Mouse (Mus musculus) intestine, embryonic 15.5 days (tissue): ENCODE measurements around the gene Hpse2. TPM values are rescaled to one million over a fixed set of nuclear protein-coding genes. Genes with fewer than 3 reads are reported as not detected.

Experiments used
- ATAC-seq: fragments of 200-750 bp; cut with Nextera tagmentation; 2 replicates; pipeline ENCODE4 v1.8.0; 2017; ENCODE audit warnings: moderate TSS enrichment, moderate library complexity
- H3K27ac ChIP-seq: fragments of 300-500 bp; sonication (generic); 2 replicates; pipeline ENCODE4 v1.5.1; 2015; ENCODE audit warnings: mild to moderate bottlenecking, inconsistent platforms
- H3K27me3 ChIP-seq: fragments of 300-500 bp; sonication (generic); replicated peaks from 2 replicates; pipeline ENCODE4 v1.6.1; 2015; ENCODE audit warnings: inconsistent platforms
- H3K36me3 ChIP-seq: fragments of 300-500 bp; sonication (generic); 2 replicates; pipeline ENCODE4 v1.6.1; 2015; ENCODE audit warnings: inconsistent platforms
- H3K4me1 ChIP-seq: fragments of 300-500 bp; sonication (generic); replicated peaks from 2 replicates; pipeline ENCODE4 v1.6.1; 2015; ENCODE audit warnings: inconsistent platforms
- H3K4me2 ChIP-seq: fragments of 300-500 bp; sonication (generic); replicated peaks from 2 replicates; pipeline ENCODE4 v1.6.1; 2015; ENCODE audit warnings: mild to moderate bottlenecking, inconsistent platforms
- H3K4me3 ChIP-seq: fragments of 300-500 bp; sonication (generic); replicated peaks from 2 replicates; pipeline ENCODE4 v1.5.1; 2015; ENCODE audit warnings: inconsistent platforms
- H3K9ac ChIP-seq: fragments of 300-500 bp; sonication (generic); 2 replicates; pipeline ENCODE4 v1.6.1; 2015; ENCODE audit warnings: inconsistent platforms
- H3K9me3 ChIP-seq: fragments of 300-500 bp; sonication (generic); 2 replicates; pipeline ENCODE4 v1.6.1; 2016; ENCODE audit warnings: inconsistent platforms
- WGBS: fragments of 180-500 bp; shearing (Covaris S2); methylation state at CpG from one replicate; pipeline ENCODE4 v1.1.7; 2015; 5-methylcytosine and 5-hydroxymethylcytosine counted together
- polyA plus RNA-seq: library from polyadenylated mRNA; unstranded; fragments of >200 nt; fragmentation: Nextera tagmentation; extraction: Ambion mirVana; gene quantifications from 2 replicates; pipeline ENCODE4 v1.2.1, GENCODE M21; 2015

The Hpse2 gene
- polyA plus RNA-seq, 1 experiment from 2014 or later = 17.5 TPM

DNA sequence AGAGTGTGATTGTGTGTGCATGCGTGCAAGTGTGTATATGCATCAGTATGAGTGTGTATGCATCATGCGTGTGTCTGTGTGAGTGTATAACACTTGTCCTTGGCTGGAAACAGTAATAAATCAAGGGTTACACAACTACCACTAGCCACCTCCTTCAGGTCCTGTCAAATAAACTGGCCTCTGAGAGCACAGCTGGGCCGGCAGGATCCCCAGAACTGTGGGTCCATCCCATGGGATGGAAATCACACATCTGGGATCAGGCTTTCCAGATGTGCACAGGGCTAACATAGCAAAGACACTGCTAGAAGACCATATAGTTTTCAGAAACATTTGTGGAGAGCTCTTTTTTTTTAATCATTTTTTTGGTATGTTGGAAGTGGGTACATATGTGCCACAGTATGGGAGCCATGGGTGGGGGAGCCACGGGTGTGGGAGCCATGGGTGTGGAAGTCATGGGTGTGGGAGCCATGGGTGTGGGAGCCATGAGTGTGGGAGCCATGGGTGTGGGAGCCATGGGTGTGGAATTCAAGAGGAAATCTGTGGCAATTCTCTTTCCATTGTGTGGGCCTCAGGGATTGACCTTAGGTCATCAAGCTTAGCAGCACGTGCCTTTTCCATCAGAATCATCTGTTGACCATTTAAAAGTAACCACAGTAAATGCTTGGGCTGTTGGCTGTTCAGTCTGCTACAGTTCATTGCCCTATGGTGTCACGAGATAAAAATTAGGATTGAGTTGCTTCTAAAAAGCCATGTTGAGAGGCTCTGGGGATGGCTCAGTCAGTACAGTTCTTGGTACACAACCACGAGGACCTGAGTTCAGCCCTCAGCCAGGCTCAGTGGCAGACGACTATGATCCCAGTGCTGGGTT, 518.3 kb downstream of the Hpse2 start:
- Histone ChIP-seq H3K9me3 (no peaks in the 10 kb centered on the region), H3K27ac (no peak overlapping the region), H3K36me3 (no peaks in the 10 kb centered on the region), H3K27me3 (no peaks in the 10 kb centered on the region), H3K4me1 (peaks cover 3% of the 10 kb centered on the region; the same call in 1 of the 2 replicates), H3K4me3 (no peak overlapping the region), H3K4me2 (no peak overlapping the region), H3K9ac (no peak overlapping the region)
- WGBS = 75% methylated on average over 8 of the region's 8 CpGs
- no peak for ATAC-seq

DNA sequence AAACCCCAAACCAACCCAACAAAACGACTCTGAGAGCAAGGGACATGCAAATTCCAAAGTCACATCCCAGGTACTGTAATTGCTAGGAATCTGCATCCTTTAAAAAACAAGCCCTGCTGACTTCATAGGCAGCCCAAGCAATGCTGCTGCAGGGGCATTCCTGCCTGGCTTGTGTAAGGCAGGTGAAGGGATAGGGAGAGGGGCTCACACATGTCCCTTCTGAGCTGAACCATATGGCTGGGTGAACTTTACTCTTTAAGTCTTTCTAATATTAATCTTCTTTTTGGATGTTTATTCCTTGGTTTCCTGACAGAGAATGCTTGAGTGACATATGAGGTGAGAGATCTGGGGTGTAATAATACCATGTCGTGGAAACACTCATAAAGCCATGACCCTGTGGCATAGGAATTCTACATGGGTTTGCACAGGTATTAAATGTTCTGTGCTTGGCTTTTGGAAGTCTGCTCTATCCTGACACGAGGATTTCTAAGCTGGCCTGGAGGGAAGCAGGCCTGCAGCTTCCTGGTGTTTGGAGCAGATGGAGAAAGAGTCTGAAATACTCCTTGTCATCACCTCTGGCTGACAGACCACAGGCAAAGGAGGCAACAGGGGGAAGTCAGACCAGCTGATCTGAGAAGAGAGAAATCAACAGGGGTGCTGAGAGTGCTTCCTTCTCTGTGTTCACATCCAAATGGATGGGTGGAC, 519.0 kb downstream of the Hpse2 start:
- H3K4me3 ChIP-seq = no peak overlapping the region
- no peak overlapping the region for H3K4me2 ChIP-seq
- H3K27ac ChIP-seq = no peak overlapping the region
- 33% methylated on average over 3 of the region's 3 CpGs for WGBS
- H3K9ac ChIP-seq = no peak overlapping the region
- no peaks in the 10 kb centered on the region for H3K9me3 ChIP-seq
- no peaks in the 10 kb centered on the region for H3K36me3 ChIP-seq
- H3K4me1 ChIP-seq = peaks cover 3% of the 10 kb centered on the region; the same call in 1 of the 2 replicates
- no peak for ATAC-seq
- H3K27me3 ChIP-seq = no peaks in the 10 kb centered on the region

- Histone ChIP-seq H3K9me3 (no peaks in the 10 kb centered on the region), H3K27me3 (no peaks in the 10 kb centered on the region), H3K4me3 (no peak overlapping the region), H3K27ac (no peak overlapping the region), H3K9ac (no peak overlapping the region), H3K4me2 (no peak overlapping the region), H3K4me1 (peaks cover 3% of the 10 kb centered on the region; the same call in 1 of the 2 replicates), H3K36me3 (no peaks in the 10 kb centered on the region)
- no peak for ATAC-seq
- WGBS = 28% methylated on average over 3 of the region's 3 CpGs
These were observed 525.1 kb downstream of the Hpse2 start for GRCm38 (mm10) chr19:42863013-42863412.

DNA sequence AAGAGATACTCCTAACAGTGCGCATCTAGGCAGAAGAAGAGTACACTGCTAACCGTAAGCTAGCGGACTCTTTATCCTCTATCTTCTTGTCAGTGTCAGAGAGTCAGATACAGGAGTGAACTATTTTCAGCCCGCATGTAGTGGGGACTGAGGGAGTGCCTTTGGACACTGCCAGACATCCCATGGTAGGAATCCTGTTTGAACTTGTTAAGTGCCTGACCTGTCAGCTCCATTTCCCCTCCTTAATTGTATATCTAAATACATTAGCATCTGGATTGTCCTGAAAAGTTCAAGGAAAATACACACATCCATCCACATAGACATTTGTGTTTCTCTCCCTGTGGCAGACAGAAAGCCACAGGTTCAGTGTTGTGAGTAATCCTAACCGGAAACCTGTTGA, 531.1 kb downstream of the Hpse2 start:
- Histone ChIP-seq H3K27ac (no peak overlapping the region), H3K36me3 (no peaks in the 10 kb centered on the region), H3K4me1 (no peaks in the 10 kb centered on the region), H3K9ac (no peak overlapping the region), H3K9me3 (no peaks in the 10 kb centered on the region), H3K4me2 (no peak overlapping the region), H3K27me3 (no peaks in the 10 kb centered on the region), H3K4me3 (no peak overlapping the region)
- ATAC-seq = no peak
- WGBS = 72% methylated on average over 5 of the region's 5 CpGs

DNA sequence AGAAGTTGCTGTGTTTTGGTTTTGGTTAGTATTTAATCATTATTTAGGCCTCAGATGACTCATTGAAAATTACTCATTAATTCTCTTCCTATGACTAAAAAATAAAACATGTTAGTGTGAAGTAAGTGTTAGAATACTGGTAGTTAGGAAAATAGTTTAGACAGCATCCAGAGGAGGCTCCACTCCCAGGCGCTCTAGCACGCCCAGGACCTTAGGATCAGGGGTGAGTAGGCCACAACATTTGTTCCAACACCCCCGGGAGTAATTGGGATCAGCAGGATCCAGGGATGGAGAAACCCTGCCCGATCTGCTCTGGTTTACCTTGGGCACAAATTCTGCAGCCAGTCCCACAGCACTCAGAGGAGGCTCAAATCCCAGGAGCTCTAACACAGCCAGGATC, 532.5 kb downstream of the Hpse2 start:
- Histone ChIP-seq H3K27ac (no peak overlapping the region), H3K27me3 (no peaks in the 10 kb centered on the region), H3K9me3 (no peaks in the 10 kb centered on the region), H3K36me3 (no peaks in the 10 kb centered on the region), H3K4me2 (no peak overlapping the region), H3K4me1 (no peaks in the 10 kb centered on the region; the same call in 1 of the 2 replicates), H3K4me3 (no peak overlapping the region), H3K9ac (no peak overlapping the region)
- ATAC-seq = no peak
- WGBS = 85% methylated on average over 4 of the region's 4 CpGs

DNA sequence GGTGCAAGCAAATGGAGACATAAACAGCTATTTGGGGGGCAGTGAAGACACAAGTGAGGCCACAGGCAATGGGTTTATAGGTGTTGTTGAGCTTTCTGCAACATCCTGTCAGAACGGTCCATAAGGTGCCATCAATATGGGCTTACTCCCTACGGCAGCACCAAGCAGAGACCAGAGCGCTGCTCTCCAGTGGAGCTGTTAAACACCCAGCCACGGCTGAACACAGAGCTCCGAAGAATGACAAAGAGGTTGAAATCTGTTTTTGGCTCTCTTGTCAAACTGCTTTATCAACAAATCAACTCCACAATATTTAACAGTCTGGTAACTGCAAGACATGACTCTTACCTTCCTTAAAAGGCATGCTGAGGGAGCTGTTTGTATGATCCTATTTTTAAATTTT, 537.7 kb downstream of the Hpse2 start:
- H3K27me3 ChIP-seq = no peaks in the 10 kb centered on the region
- no peak overlapping the region for H3K9ac ChIP-seq
- WGBS = 44% methylated on average over 5 of the region's 5 CpGs
- no peaks in the 10 kb centered on the region for H3K36me3 ChIP-seq
- no peak; the same call in 1 of the 2 replicates for ATAC-seq
- no peaks in the 10 kb centered on the region; the same call in 1 of the 2 replicates for H3K4me1 ChIP-seq
- no peak overlapping the region for H3K4me3 ChIP-seq
- H3K4me2 ChIP-seq = no peak overlapping the region
- H3K27ac ChIP-seq = peak overlapping the region; percentile 38; the same call in 1 of the 2 replicates
- no peaks in the 10 kb centered on the region for H3K9me3 ChIP-seq

DNA sequence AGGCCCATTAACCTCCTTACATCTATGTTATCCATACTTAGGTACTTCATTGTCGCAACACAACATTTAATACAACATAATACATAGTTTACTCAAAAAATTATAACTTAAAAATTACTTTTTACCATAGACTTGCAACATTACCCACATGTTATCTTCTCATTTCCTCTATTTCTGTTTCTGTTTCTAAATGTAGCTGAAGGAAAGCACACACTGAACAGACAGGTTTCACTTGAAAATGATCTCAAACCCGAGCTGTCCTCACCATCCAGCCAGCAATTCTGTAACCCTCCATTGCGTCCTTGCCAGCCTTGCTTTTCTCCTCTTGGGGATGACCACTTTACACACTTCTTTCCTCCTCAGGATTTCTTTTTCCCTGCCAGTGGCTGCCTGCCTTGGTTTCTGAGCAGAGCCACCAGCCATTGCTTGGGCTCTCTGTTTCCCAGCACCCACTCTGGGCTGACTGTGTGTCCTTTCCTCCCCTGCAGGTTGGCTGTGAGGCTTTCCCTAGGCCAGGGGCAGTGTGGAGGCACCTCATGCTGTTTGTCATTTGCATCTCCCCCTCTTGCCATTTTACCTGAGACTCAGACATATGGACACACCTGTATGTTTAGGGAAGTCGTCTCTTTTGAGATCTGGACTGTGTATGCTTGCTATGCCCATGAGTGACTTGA, 548.4 kb downstream of the Hpse2 start:
- Histone ChIP-seq H3K27me3 (no peaks in the 10 kb centered on the region), H3K4me3 (no peak overlapping the region), H3K4me2 (no peak overlapping the region), H3K9me3 (no peaks in the 10 kb centered on the region), H3K27ac (no peak overlapping the region), H3K9ac (no peak overlapping the region), H3K4me1 (no peaks in the 10 kb centered on the region), H3K36me3 (no peaks in the 10 kb centered on the region)
- ATAC-seq = no peak
- 74% methylated on average over 4 of the region's 4 CpGs for WGBS

GRCm38 (mm10) chr19:42839118-42839517, 549.0 kb downstream of the Hpse2 start:
- H3K27ac ChIP-seq = no peak overlapping the region
- no peak overlapping the region for H3K4me2 ChIP-seq
- no peak overlapping the region for H3K9ac ChIP-seq
- 93% methylated on average over 2 of the region's 2 CpGs for WGBS
- H3K27me3 ChIP-seq = no peaks in the 10 kb centered on the region
- H3K9me3 ChIP-seq = no peaks in the 10 kb centered on the region
- H3K4me1 ChIP-seq = no peaks in the 10 kb centered on the region
- H3K4me3 ChIP-seq = no peak overlapping the region
- ATAC-seq = no peak
- H3K36me3 ChIP-seq = no peaks in the 10 kb centered on the region

DNA sequence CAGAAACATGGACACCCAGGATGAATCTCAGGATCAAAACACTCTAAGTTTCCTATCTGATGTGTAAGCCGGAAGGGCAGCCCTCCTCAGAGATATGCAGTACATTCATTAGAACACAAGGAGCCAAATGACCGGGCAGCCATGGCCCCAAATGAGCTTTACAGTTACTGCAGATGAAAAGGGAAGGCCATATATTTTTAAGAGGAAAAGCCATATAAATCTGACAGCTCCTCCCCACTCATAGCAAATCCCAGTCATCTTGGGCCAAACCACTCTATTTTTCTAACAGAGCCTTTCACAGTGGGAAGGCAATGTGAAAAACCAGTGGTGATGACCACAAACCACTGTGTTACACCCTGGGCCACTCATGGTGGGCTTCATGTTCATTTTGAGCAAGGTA, 549.9 kb downstream of the Hpse2 start:
- no peak overlapping the region for H3K27ac ChIP-seq
- WGBS = 70% methylated on average over 2 of the region's 2 CpGs
- no peak overlapping the region for H3K9ac ChIP-seq
- H3K4me3 ChIP-seq = no peak overlapping the region
- H3K4me1 ChIP-seq = no peaks in the 10 kb centered on the region
- H3K27me3 ChIP-seq = no peaks in the 10 kb centered on the region
- no peaks in the 10 kb centered on the region for H3K36me3 ChIP-seq
- no peak for ATAC-seq
- no peak overlapping the region for H3K4me2 ChIP-seq
- H3K9me3 ChIP-seq = no peaks in the 10 kb centered on the region

GRCm38 (mm10) chr19:42837591-42837990, 550.6 kb downstream of the Hpse2 start:
- H3K9ac ChIP-seq = no peak overlapping the region
- no peak overlapping the region for H3K27ac ChIP-seq
- no peaks in the 10 kb centered on the region for H3K36me3 ChIP-seq
- 59% methylated on average over 10 of the region's 10 CpGs for whole genome bisulfite sequencing
- no peak for ATAC-seq
- H3K27me3 ChIP-seq = no peaks in the 10 kb centered on the region
- no peak overlapping the region for H3K4me2 ChIP-seq
- no peaks in the 10 kb centered on the region for H3K4me1 ChIP-seq
- H3K4me3 ChIP-seq = no peak overlapping the region
- H3K9me3 ChIP-seq = no peaks in the 10 kb centered on the region

- no peak overlapping the region for H3K9ac ChIP-seq
- no peak overlapping the region for H3K27ac ChIP-seq
- no peaks in the 10 kb centered on the region for H3K36me3 ChIP-seq
- H3K9me3 ChIP-seq = no peaks in the 10 kb centered on the region
- H3K27me3 ChIP-seq = no peaks in the 10 kb centered on the region
- no peak for ATAC-seq
- H3K4me2 ChIP-seq = no peak overlapping the region
- no peaks in the 10 kb centered on the region for H3K4me1 ChIP-seq
- WGBS = 93% methylated on average over 7 of the region's 7 CpGs
- H3K4me3 ChIP-seq = no peak overlapping the region
These were observed 555.0 kb downstream of the Hpse2 start for GRCm38 (mm10) chr19:42833126-42833525.

GRCm38 (mm10) chr19:42832251-42832650, 555.9 kb downstream of the Hpse2 start:
- H3K36me3 ChIP-seq = no peaks in the 10 kb centered on the region
- H3K4me3 ChIP-seq = no peak overlapping the region
- no peak for ATAC-seq
- 79% methylated on average over 2 of the region's 2 CpGs for WGBS
- H3K4me1 ChIP-seq = no peaks in the 10 kb centered on the region
- H3K27ac ChIP-seq = no peak overlapping the region
- no peaks in the 10 kb centered on the region for H3K27me3 ChIP-seq
- H3K9ac ChIP-seq = no peak overlapping the region
- H3K4me2 ChIP-seq = no peak overlapping the region
- H3K9me3 ChIP-seq = no peaks in the 10 kb centered on the region
